Comparison of ENCODE assay signal across 23 mouse cellular contexts in genomic region chr17:15228077-15228476, GRCm38 (mm10).
DNase-seq lines count a peak whose midpoint lies in the region; ATAC-seq lines count a peak whose summit lies in the region.
"Had no signal": no experiment of that assay in that cellular context is flagged by ENCODE, and none has a peak within 500 bp of the region (broad histone marks: within the 10 kb centered on the region; RNA-seq: fewer than 3 reads in every experiment).

No protein-coding gene starts in this region.

- peak; percentile 10 for DNase-seq in kidney, adult 9 months
- no peak for DNase-seq in lung, adult 18-20 months
- peak; percentile 64 for DNase-seq in embryonic facial prominence, embryonic 14.5 days (ENCODE audit: low spot score)
- peak; percentile 6 for DNase-seq in lung, postnatal 36 days
- no peak for DNase-seq in urinary bladder, postnatal 10 days (ENCODE audit: low spot score)
- DNase-seq: adrenal gland, adult 8-10 months; cerebellum, adult 9-11 months; gastrocnemius, adult 2 months; heart, adult 11 months; layer of hippocampus, postnatal 36 days; right cerebral cortex, postnatal 25 days; thymus, postnatal 14 days had no signal

- WGBS in kidney, embryonic 16.5 days: 72% methylated on average over 8 of the region's 8 CpGs
- 60% methylated on average over 8 of the region's 8 CpGs for WGBS in lung, embryonic 16.5 days
- 51% methylated on average over 8 of the region's 8 CpGs for WGBS in embryonic facial prominence, embryonic 14.5 days

- no peak overlapping the region for H3K27ac ChIP-seq in kidney, embryonic 16.5 days (ENCODE audit: low read length)
- no peak overlapping the region for H3K27ac ChIP-seq in lung, embryonic 16.5 days (ENCODE audit: low read length)
- H3K27ac ChIP-seq in embryonic facial prominence, embryonic 14.5 days (replicated peaks; ENCODE audit: low read depth, low read length): no peak overlapping the region
- H3K27ac ChIP-seq: embryonic facial prominence, embryonic 12.5 days; gastrocnemius, adult 2 months; heart, embryonic 13.5 days; layer of hippocampus, adult 2 months; lung, embryonic 15.5 days; stomach, embryonic 15.5 days had no signal

- H3K4me2 ChIP-seq in kidney, embryonic 16.5 days (replicated peaks; ENCODE audit: low read depth, low read length): no peak overlapping the region
- H3K4me2 ChIP-seq in lung, embryonic 16.5 days (ENCODE audit: low read depth, low read length): no peak overlapping the region
- H3K4me2 ChIP-seq in embryonic facial prominence, embryonic 14.5 days (ENCODE audit: low read depth, low read length): no peak overlapping the region
- H3K4me2 ChIP-seq: embryonic facial prominence, embryonic 12.5 days; heart, embryonic 13.5 days; liver, embryonic 11.5 days; lung, embryonic 15.5 days; stomach, embryonic 15.5 days had no signal

- H3K36me3 ChIP-seq in kidney, embryonic 16.5 days (ENCODE audit: insufficient read depth, low read length): no peaks in the 10 kb centered on the region
- H3K36me3 ChIP-seq in lung, embryonic 16.5 days (ENCODE audit: control insufficient read depth, insufficient read depth, low read length): no peaks in the 10 kb centered on the region
- H3K36me3 ChIP-seq in embryonic facial prominence, embryonic 14.5 days (ENCODE audit: control insufficient read depth, insufficient read depth, low read length): no peaks in the 10 kb centered on the region
- H3K36me3 ChIP-seq: embryonic facial prominence, embryonic 12.5 days; heart, embryonic 13.5 days; lung, embryonic 15.5 days; stomach, embryonic 15.5 days had no signal

- no peaks in the 10 kb centered on the region for H3K4me1 ChIP-seq in kidney, embryonic 16.5 days (ENCODE audit: insufficient read depth, low read length)
- peaks cover 7% of the 10 kb centered on the region for H3K4me1 ChIP-seq in lung, embryonic 16.5 days (replicated peaks; ENCODE audit: control insufficient read depth, insufficient read depth, low read length)
- H3K4me1 ChIP-seq in embryonic facial prominence, embryonic 14.5 days (ENCODE audit: control insufficient read depth, insufficient read depth, low read length): 0 out of 2 replicates have a peak, but pooled peaks cover 10% of the 10 kb centered on the region
- H3K4me1 ChIP-seq: embryonic facial prominence, embryonic 12.5 days had no signal

- H3K9me3 ChIP-seq in kidney, embryonic 16.5 days (ENCODE audit: low read length): no peaks in the 10 kb centered on the region
- H3K9me3 ChIP-seq in lung, embryonic 16.5 days (ENCODE audit: control insufficient read depth, low read length): no peaks in the 10 kb centered on the region
- H3K9me3 ChIP-seq in embryonic facial prominence, embryonic 14.5 days (ENCODE audit: control insufficient read depth, low read length): no peaks in the 10 kb centered on the region
- H3K9me3 ChIP-seq: embryonic facial prominence, embryonic 12.5 days; heart, embryonic 13.5 days; lung, embryonic 15.5 days; stomach, embryonic 15.5 days had no signal

- H3K9ac ChIP-seq in kidney, embryonic 16.5 days (replicated peaks; ENCODE audit: low read length): no peak overlapping the region
- no peak overlapping the region for H3K9ac ChIP-seq in lung, embryonic 16.5 days (ENCODE audit: low read length)
- H3K9ac ChIP-seq in embryonic facial prominence, embryonic 14.5 days (ENCODE audit: low read depth, low read length): no peak overlapping the region
- H3K9ac ChIP-seq: embryonic facial prominence, embryonic 12.5 days; heart, embryonic 13.5 days; lung, embryonic 15.5 days; stomach, embryonic 15.5 days had no signal

- no peaks in the 10 kb centered on the region for H3K27me3 ChIP-seq in kidney, embryonic 16.5 days (ENCODE audit: insufficient read depth, low read length)
- no peaks in the 10 kb centered on the region for H3K27me3 ChIP-seq in lung, embryonic 16.5 days (ENCODE audit: control insufficient read depth, insufficient read depth, low read depth, low read length)
- no peaks in the 10 kb centered on the region for H3K27me3 ChIP-seq in embryonic facial prominence, embryonic 14.5 days (replicated peaks; ENCODE audit: control insufficient read depth, insufficient read depth, low read length)
- H3K27me3 ChIP-seq: embryonic facial prominence, embryonic 12.5 days; lung, embryonic 15.5 days; Patski; stomach, embryonic 15.5 days had no signal

- H3K4me3 ChIP-seq in kidney, embryonic 16.5 days (ENCODE audit: low read length): no peak overlapping the region
- no peak overlapping the region for H3K4me3 ChIP-seq in lung, embryonic 16.5 days (ENCODE audit: low read length)
- H3K4me3 ChIP-seq in embryonic facial prominence, embryonic 14.5 days (ENCODE audit: low read depth, low read length): no peak overlapping the region
- H3K4me3 ChIP-seq: embryonic facial prominence, embryonic 12.5 days; gastrocnemius, adult 2 months; heart, embryonic 13.5 days; layer of hippocampus, adult 2 months; lung, embryonic 15.5 days; stomach, embryonic 15.5 days had no signal

- ATAC-seq in kidney, embryonic 16.5 days (ENCODE audit: low FRiP score, low TSS enrichment): no peak
- peak; percentile 67 for ATAC-seq in lung, embryonic 16.5 days (ENCODE audit: low read depth)
- peak; percentile 30; the same call in 1 of the 2 replicates for ATAC-seq in embryonic facial prominence, embryonic 14.5 days (ENCODE audit: low read depth)
- ATAC-seq: hindbrain, embryonic 16.5 days; intestine, embryonic 16.5 days; Patski had no signal

Comparison
In these comparisons a context has a peak if more than half of its experiments do, and no peak if none do; other contexts are left out.
1. DNase-seq: peak in kidney, adult 9 months (single experiment), embryonic facial prominence, embryonic 14.5 days (single experiment) and lung, postnatal 36 days (single experiment); none in lung, adult 18-20 months (0 of 2) and urinary bladder, postnatal 10 days (single experiment).